Comparison of ENCODE assay signal across 21 mouse cellular contexts in genomic region chr8:113405158-113405557, GRCm38 (mm10).
A peak's percentile ranks its signal among the peaks of the same experiment; 100 is the strongest.
DNase-seq lines count a peak whose midpoint lies in the region; ATAC-seq and TF ChIP-seq lines count a peak whose summit lies in the region.
"Had no signal": no experiment of that assay in that cellular context is flagged by ENCODE, and none has a peak within 500 bp of the region (broad histone marks: within the 10 kb centered on the region; RNA-seq: fewer than 3 reads in every experiment).

No protein-coding gene starts in this region.

- no peaks in the 10 kb centered on the region for H3K9me3 ChIP-seq in lung, postnatal 0 days (ENCODE audit: low read length)
- H3K9me3 ChIP-seq: embryonic facial prominence, embryonic 15.5 days; forebrain, embryonic 10.5 days; heart, embryonic 10.5 days; hindbrain, embryonic 13.5 days had no signal

- H3K9ac ChIP-seq in lung, postnatal 0 days (replicated peaks; ENCODE audit: low read depth), result no peak overlapping the region
- H3K9ac ChIP-seq: embryonic facial prominence, embryonic 15.5 days; hindbrain, embryonic 13.5 days had no signal

- ATAC-seq in lung, postnatal 0 days, result no peak
- ATAC-seq: forebrain, embryonic 14.5 days; hindbrain, postnatal 0 days; Patski had no signal

- H3K4me1 ChIP-seq in lung, postnatal 0 days (ENCODE audit: insufficient read depth, low read depth, low read length), result no peaks in the 10 kb centered on the region
- H3K4me1 ChIP-seq: embryonic facial prominence, embryonic 15.5 days; forebrain, embryonic 10.5 days; heart, embryonic 10.5 days; hindbrain, embryonic 13.5 days had no signal

- DNase-seq in gastrocnemius, postnatal 14 days, result peak; percentile 6
- no peak for DNase-seq in gastrocnemius, adult 2 months
- DNase-seq in kidney, postnatal 4 days, result peak; percentile 6 to 20
- no peak for DNase-seq in kidney, adult 9 months
- peak; percentile 14 for DNase-seq in lung, postnatal 0 days (ENCODE audit: low spot score)
- DNase-seq in lung, postnatal 25 days (ENCODE audit: low spot score), result no peak
- DNase-seq: adrenal gland, postnatal 14 days; cerebellum, adult 11-12 months; cerebellum, adult 9-10 months; cerebellum, postnatal 25 days; heart, adult 18-20 months; heart, postnatal 14 days had no signal

- H3K27ac ChIP-seq in gastrocnemius, adult 2 months, result no peak overlapping the region
- H3K27ac ChIP-seq in lung, postnatal 0 days (ENCODE audit: low read length), result no peak overlapping the region
- H3K27ac ChIP-seq: embryonic facial prominence, embryonic 15.5 days; forebrain, embryonic 10.5 days; heart, embryonic 10.5 days; hindbrain, embryonic 13.5 days; hindbrain, postnatal 0 days had no signal

- intact Hi-C loops in gastrocnemius, postnatal 14 days (cut with DNase I; ENCODE audit: low total_unique reads), result no loop called here
- intact Hi-C loops in gastrocnemius, adult 2 months (cut with DNase I), result no loop called here

- no peaks in the 10 kb centered on the region for H3K27me3 ChIP-seq in lung, postnatal 0 days (replicated peaks; ENCODE audit: insufficient read depth, low read length)
- H3K27me3 ChIP-seq: CH12.LX; embryonic facial prominence, embryonic 15.5 days; hindbrain, embryonic 13.5 days had no signal

- TF ChIP-seq EP300 in lung, postnatal 0 days (IDR thresholded peaks at IDR 0.05), result no peak

- H3K36me3 ChIP-seq in lung, postnatal 0 days (ENCODE audit: insufficient read depth, low read length), result no peaks in the 10 kb centered on the region
- H3K36me3 ChIP-seq: embryonic facial prominence, embryonic 15.5 days; forebrain, embryonic 10.5 days; heart, embryonic 10.5 days; hindbrain, embryonic 13.5 days had no signal

- TF ChIP-seq CTCF in gastrocnemius, adult 2 months (IDR thresholded peaks at IDR 0.05), result no peak
- no peak for TF ChIP-seq CTCF in lung, postnatal 0 days (IDR thresholded peaks at IDR 0.05)

- WGBS in lung, postnatal 0 days, result 34% methylated on average over 4 of the region's 4 CpGs

- no peak overlapping the region for H3K4me3 ChIP-seq in gastrocnemius, adult 2 months
- no peak overlapping the region for H3K4me3 ChIP-seq in lung, postnatal 0 days (ENCODE audit: low read depth, low read length)
- H3K4me3 ChIP-seq: embryonic facial prominence, embryonic 15.5 days; erythroblast, embryonic 14.5 days; forebrain, embryonic 10.5 days; heart, embryonic 10.5 days; hindbrain, embryonic 13.5 days had no signal

- H3K4me2 ChIP-seq in lung, postnatal 0 days (replicated peaks; ENCODE audit: low read depth, low read length), result no peak overlapping the region
- H3K4me2 ChIP-seq: embryonic facial prominence, embryonic 15.5 days; hindbrain, embryonic 13.5 days had no signal

Comparison
In these comparisons a context has a peak if more than half of its experiments do, and no peak if none do; other contexts are left out.
1. DNase-seq: peak in gastrocnemius, postnatal 14 days (single experiment), kidney, postnatal 4 days (2 of 2) and lung, postnatal 0 days (single experiment); none in gastrocnemius, adult 2 months (single experiment), kidney, adult 9 months (single experiment) and lung, postnatal 25 days (single experiment).